Mouse (Mus musculus) heart, embryonic 16.5 days (tissue): ENCODE results near the gene Txndc5. TPM values are rescaled to one million over a fixed set of nuclear protein-coding genes. Genes with fewer than 3 reads are reported as not detected.

Source experiments
- ATAC-seq: fragments of 200-750 bp; cut with Nextera tagmentation; replicated peaks from 2 replicates; pipeline ENCODE4 v1.8.0; 2017; ENCODE audit warnings: moderate number of reproducible peaks; ENCODE audit not compliant: insufficient read depth, low FRiP score; ENCODE audit errors: extremely low read depth
- H3K27ac ChIP-seq: fragments of 300-500 bp; sonication (generic); 2 replicates; pipeline ENCODE4 v1.5.1; 2014; ENCODE audit warnings: mild to moderate bottlenecking, low read length, control low read depth, moderate library complexity
- H3K27me3 ChIP-seq: fragments of 300-500 bp; sonication (generic); 2 replicates; pipeline ENCODE4 v1.6.1; 2014; ENCODE audit warnings: low read length, mixed read lengths; ENCODE audit not compliant: control insufficient read depth, insufficient read depth
- H3K36me3 ChIP-seq: fragments of 300-500 bp; sonication (generic); 2 replicates; pipeline ENCODE4 v1.6.1; 2014; ENCODE audit not compliant: control insufficient read depth, insufficient read depth
- H3K4me1 ChIP-seq: fragments of 300-500 bp; sonication (generic); 2 replicates; pipeline ENCODE4 v1.6.1; 2014; ENCODE audit warnings: low read length, mixed read lengths; ENCODE audit not compliant: control insufficient read depth, insufficient read depth
- H3K4me2 ChIP-seq: fragments of 300-500 bp; sonication (generic); 2 replicates; pipeline ENCODE4 v1.6.1; 2014; ENCODE audit warnings: low read depth, mild to moderate bottlenecking, control low read depth, low read length
- H3K4me3 ChIP-seq: fragments of 300-500 bp; sonication (generic); 2 replicates; pipeline ENCODE4 v1.5.1; 2014; ENCODE audit warnings: mild to moderate bottlenecking, control low read depth, low read length
- H3K9ac ChIP-seq: fragments of 300-500 bp; sonication (generic); 2 replicates; pipeline ENCODE4 v1.6.1; 2014; ENCODE audit warnings: low read length, control low read depth
- H3K9me3 ChIP-seq: fragments of 300-500 bp; sonication (generic); replicated peaks from 2 replicates; pipeline ENCODE4 v1.6.1; 2016; ENCODE audit warnings: low read length; ENCODE audit not compliant: control insufficient read depth
- WGBS: fragments of 180-500 bp; shearing (Covaris S2); extraction: QIAGEN DNeasy Blood & Tissue Kit; methylation state at CpG from one replicate; pipeline ENCODE4 v1.1.7; 2014; 5-methylcytosine and 5-hydroxymethylcytosine counted together
- polyA plus RNA-seq: library from polyadenylated mRNA; unstranded; fragments of >200 nt; fragmentation: Nextera tagmentation; extraction: Ambion mirVana; gene quantifications from 2 replicates; pipeline ENCODE4 v1.2.1, GENCODE M21; 2015

The Txndc5 gene
- polyA plus RNA-seq = 164 TPM in 2 replicates

DNA sequence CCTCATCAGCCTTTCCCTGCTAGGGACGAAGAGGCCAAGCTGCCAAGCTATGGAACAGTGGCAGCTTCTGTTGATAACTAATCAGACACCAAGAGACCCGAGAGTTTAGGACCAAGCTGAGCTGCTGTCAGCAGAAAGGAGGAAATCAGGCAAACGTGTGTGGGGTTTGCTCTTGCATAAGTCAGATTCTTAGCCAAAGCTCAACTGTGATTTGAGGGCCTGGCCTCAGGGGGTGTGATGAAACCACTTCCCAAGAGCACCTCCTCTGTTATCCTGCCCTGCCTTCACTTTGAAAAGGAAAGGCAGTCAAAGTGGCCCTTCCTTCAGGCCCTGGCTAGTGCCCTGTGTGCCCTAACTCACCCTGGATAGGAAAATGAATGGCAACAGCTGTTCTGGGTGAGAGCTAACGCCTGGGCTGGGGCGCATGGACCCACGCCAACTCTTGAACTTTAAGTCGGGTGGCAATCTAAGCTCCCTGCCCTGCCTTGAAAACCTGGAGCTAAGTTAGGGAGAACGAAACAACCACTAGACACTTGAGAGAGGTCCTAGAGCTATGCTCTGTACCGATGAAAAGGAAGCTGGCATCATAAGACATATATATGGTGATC is at the start of gene Txndc5:
Gene Txndc5 (minus strand): TSS at position 138 of the 608 bp plus-strand sequence.
- peak within 1 kb of the TSS; percentile 91 for H3K27ac ChIP-seq
- H3K36me3 ChIP-seq = 0 out of 2 replicates have a peak, but pooled peaks cover 4% of the 10 kb centered on the region
- peaks cover 28% of the 10 kb centered on the region for H3K4me1 ChIP-seq
- peak within 1 kb of the TSS; percentile 90 for H3K9ac ChIP-seq
- ATAC-seq = no peak; the same call in 1 of the 2 replicates
- H3K4me2 ChIP-seq = peak within 1 kb of the TSS; percentile 79
- H3K27me3 ChIP-seq = no peaks in the 10 kb centered on the region; the same call in 1 of the 2 replicates
- 48% methylated on average over 9 of the region's 9 CpGs for WGBS
- no peaks in the 10 kb centered on the region for H3K9me3 ChIP-seq
- peak within 1 kb of the TSS; percentile 79 for H3K4me3 ChIP-seq

DNA sequence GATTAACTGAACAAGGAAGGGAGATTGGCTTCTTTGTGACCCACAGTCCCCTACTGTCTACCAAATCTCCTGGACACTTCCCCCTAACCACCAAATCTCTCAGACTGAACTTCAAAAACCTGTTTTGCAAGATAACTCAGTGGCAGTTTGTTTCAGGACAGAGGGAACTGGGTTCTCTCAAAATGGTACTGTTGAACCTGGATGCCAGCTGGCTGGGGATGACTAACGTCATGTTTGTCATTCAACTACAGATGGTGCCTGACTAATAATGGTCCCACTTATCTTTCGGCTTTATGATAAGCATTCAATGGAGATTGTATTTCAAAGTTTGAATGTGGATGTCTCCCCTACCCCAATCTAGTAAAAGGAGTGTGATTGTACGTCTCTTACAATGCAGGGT is 46.0 kb upstream of the Txndc5 start:
- 43% methylated on average over 3 of the region's 3 CpGs for WGBS
- ATAC-seq = no peak
- H3K4me2 ChIP-seq = no peak overlapping the region
- no peaks in the 10 kb centered on the region for H3K36me3 ChIP-seq
- no peaks in the 10 kb centered on the region for H3K4me1 ChIP-seq
- H3K9me3 ChIP-seq = no peaks in the 10 kb centered on the region
- no peak overlapping the region for H3K9ac ChIP-seq
- 0 out of 2 replicates have a peak, but pooled peaks cover 2% of the 10 kb centered on the region for H3K27me3 ChIP-seq
- no peak overlapping the region for H3K27ac ChIP-seq
- no peak overlapping the region for H3K4me3 ChIP-seq

DNA sequence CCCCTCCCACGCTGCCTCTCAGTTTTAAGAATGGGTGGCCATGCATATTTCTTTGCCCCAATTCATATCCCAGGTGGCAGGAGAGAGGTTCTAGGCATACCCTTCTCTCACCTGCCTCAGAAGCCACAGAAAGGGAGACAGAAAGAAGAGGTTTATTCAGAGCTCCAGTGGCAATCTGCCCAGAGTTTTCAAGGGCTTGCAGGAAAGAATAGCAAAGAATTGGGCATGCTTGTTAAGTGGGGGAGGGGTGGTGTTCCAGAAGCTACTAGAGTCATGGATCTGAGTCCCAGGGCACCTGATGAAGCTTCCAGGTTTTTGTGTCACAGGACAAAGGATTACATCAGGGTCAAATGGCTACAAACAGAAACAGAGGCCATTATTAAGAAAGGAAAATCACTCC is 44.7 kb upstream of the Txndc5 start:
- whole genome bisulfite sequencing = 96% methylated on average over 1 of the region's 1 CpGs
- H3K36me3 ChIP-seq = no peaks in the 10 kb centered on the region
- 0 out of 2 replicates have a peak, but pooled peaks cover 2% of the 10 kb centered on the region for H3K27me3 ChIP-seq
- H3K27ac ChIP-seq = no peak overlapping the region
- no peaks in the 10 kb centered on the region for H3K9me3 ChIP-seq
- H3K9ac ChIP-seq = no peak overlapping the region
- ATAC-seq = no peak
- no peak overlapping the region for H3K4me3 ChIP-seq
- H3K4me1 ChIP-seq = no peaks in the 10 kb centered on the region
- no peak overlapping the region for H3K4me2 ChIP-seq

- no peaks in the 10 kb centered on the region; the same call in 1 of the 2 replicates for H3K9me3 ChIP-seq
- H3K4me3 ChIP-seq = no peak overlapping the region
- 75% methylated on average over 4 of the region's 4 CpGs for WGBS
- no peaks in the 10 kb centered on the region for H3K36me3 ChIP-seq
- no peak for ATAC-seq
- H3K4me1 ChIP-seq = no peaks in the 10 kb centered on the region
- no peaks in the 10 kb centered on the region for H3K27me3 ChIP-seq
- no peak overlapping the region for H3K27ac ChIP-seq
- no peak overlapping the region for H3K9ac ChIP-seq
- no peak overlapping the region for H3K4me2 ChIP-seq
These were observed 36.6 kb upstream of the Txndc5 start for GRCm38 (mm10) chr13:38565245-38565644.

DNA sequence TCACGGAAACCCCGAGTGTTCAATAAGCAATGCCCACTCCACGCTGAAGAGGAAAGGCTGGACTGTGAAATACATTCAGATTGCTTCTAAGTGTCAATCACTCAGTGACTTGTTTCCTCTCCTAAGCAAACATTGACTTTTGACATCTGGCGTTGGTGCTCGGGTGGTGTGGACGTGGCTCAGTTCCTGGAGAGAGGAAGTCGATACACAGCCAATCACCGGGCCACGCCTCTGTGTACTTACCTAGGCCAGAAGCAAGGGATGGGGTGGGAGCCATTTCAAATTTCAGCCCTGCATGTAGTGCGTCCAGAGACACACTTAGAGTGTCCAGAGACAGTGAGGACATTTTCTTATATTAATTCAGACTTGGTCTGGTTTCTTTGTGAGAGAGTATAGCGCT is 26.0 kb upstream of the Txndc5 start:
- Histone ChIP-seq H3K27me3 (no peaks in the 10 kb centered on the region), H3K9me3 (no peaks in the 10 kb centered on the region), H3K27ac (no peak overlapping the region), H3K4me3 (no peak overlapping the region), H3K9ac (no peak overlapping the region), H3K4me1 (no peaks in the 10 kb centered on the region), H3K4me2 (no peak overlapping the region), H3K36me3 (no peaks in the 10 kb centered on the region)
- no peak for ATAC-seq
- 68% methylated on average over 11 of the region's 11 CpGs for WGBS

GRCm38 (mm10) chr13:38554210-38554609 is 25.6 kb upstream of the Txndc5 start:
- Histone ChIP-seq H3K4me2 (no peak overlapping the region), H3K27me3 (no peaks in the 10 kb centered on the region), H3K36me3 (no peaks in the 10 kb centered on the region), H3K27ac (no peak overlapping the region), H3K4me3 (no peak overlapping the region), H3K9ac (no peak overlapping the region), H3K4me1 (no peaks in the 10 kb centered on the region), H3K9me3 (no peaks in the 10 kb centered on the region)
- WGBS = 44% methylated on average over 3 of the region's 3 CpGs
- no peak for ATAC-seq

DNA sequence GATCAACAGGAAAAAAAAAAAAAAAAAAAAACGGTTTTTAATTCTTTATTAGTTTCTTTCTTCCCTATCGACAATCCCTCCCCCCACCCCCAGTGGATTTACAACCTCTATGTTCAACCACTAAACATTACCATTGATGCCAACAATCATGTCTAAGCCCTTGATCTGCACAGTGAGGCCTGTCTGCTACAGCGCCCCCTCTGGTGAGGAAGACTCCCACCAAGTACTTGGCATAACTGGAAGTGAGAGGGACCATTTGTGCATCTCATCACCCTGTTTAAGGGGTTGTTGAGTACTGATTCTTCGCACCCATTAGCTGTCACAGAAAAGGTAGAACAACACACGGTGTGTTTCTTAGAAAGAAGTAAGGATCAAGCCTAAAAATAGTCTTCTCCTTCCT is 20.1 kb upstream of the Txndc5 start:
- H3K4me1 ChIP-seq = no peaks in the 10 kb centered on the region
- no peak overlapping the region for H3K4me3 ChIP-seq
- H3K9me3 ChIP-seq = no peaks in the 10 kb centered on the region
- no peak overlapping the region for H3K4me2 ChIP-seq
- H3K27ac ChIP-seq = no peak overlapping the region
- no peak for ATAC-seq
- 74% methylated on average over 5 of the region's 5 CpGs for WGBS
- H3K27me3 ChIP-seq = no peaks in the 10 kb centered on the region
- H3K36me3 ChIP-seq = no peaks in the 10 kb centered on the region
- H3K9ac ChIP-seq = no peak overlapping the region

GRCm38 (mm10) chr13:38547717-38548116 is 19.1 kb upstream of the Txndc5 start:
- no peak for ATAC-seq
- H3K9ac ChIP-seq = no peak overlapping the region
- 68% methylated on average over 5 of the region's 5 CpGs for WGBS

DNA sequence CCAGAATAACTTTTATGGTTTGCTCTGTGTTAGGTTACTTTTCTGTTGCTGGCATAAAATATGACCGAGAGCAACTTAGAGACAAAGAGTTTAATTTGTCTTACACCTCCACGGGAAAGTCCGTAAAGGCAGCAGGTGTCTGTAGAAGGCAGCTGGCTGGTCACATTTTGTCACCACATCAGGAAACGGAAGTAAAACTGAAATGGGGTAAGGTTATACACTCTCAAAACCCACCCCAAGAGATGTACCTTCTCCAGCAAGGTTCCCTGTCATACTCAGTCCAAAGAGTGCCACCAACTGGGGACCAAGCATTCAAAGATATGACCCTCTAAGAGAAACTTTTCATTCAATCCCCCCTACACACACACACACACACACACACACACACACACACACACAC is 18.1 kb upstream of the Txndc5 start:
- ATAC-seq = no peak
- Histone ChIP-seq H3K9ac (no peak overlapping the region), H3K4me2 (no peak overlapping the region), H3K4me1 (no peaks in the 10 kb centered on the region), H3K4me3 (no peak overlapping the region), H3K36me3 (no peaks in the 10 kb centered on the region), H3K27me3 (no peaks in the 10 kb centered on the region), H3K9me3 (no peaks in the 10 kb centered on the region), H3K27ac (no peak overlapping the region)
- WGBS = 75% methylated on average over 4 of the region's 4 CpGs

More at GRCm38 (mm10) chr13:38547717-38548116, 19.1 kb upstream of the Txndc5 start:
- H3K9me3 ChIP-seq = no peaks in the 10 kb centered on the region
- no peak overlapping the region for H3K4me3 ChIP-seq
- H3K4me1 ChIP-seq = no peaks in the 10 kb centered on the region
- H3K36me3 ChIP-seq = no peaks in the 10 kb centered on the region
- H3K4me2 ChIP-seq = no peak overlapping the region
- no peaks in the 10 kb centered on the region for H3K27me3 ChIP-seq
- no peak overlapping the region for H3K27ac ChIP-seq
